Mouse (Mus musculus) brain, embryonic 14.5 days (tissue): ENCODE results near the gene Ptprz1. TPM values are rescaled to one million over a fixed set of nuclear protein-coding genes. Genes with fewer than 3 reads are reported as not detected.
A peak's percentile ranks its signal among the peaks of the same experiment; 100 is the strongest.
"Not testable (repeated sequence)": the region's sequence is repeated elsewhere in the genome, so short reads cannot be mapped to it uniquely, and the experiment has no call there.

Experiments used
- DNase-seq: peaks from one replicate; pipeline ENCODE4 v3.0.0-alpha.2; 2011; ENCODE audit warnings: low read depth
- CTCF ChIP-seq: fragments of 200-500 bp; IDR thresholded peaks from 2 replicates; pipeline ENCODE4 v1.5.1; 2012; ENCODE audit warnings: inconsistent platforms, mild to moderate bottlenecking, moderate library complexity, borderline replicate concordance; ENCODE audit not compliant: insufficient read depth, insufficient read length; ENCODE audit errors: extremely low read depth
- POLR2A ChIP-seq: fragments of 200-500 bp; IDR thresholded peaks from 2 replicates; pipeline ENCODE4 v1.6.1; 2012; ENCODE audit warnings: mild to moderate bottlenecking, inconsistent platforms, borderline replicate concordance; ENCODE audit not compliant: poor library complexity, insufficient read depth, insufficient read length, severe bottlenecking; ENCODE audit errors: extremely low read depth
- polyA plus RNA-seq: library from polyadenylated mRNA; depleted of rRNA; stranded (reverse); fragments of >200 nt; gene quantifications from 2 replicates; pipeline ENCODE4 v1.2.3, GENCODE M21; 2012

Gene Ptprz1
- polyA plus RNA-seq, 1 experiment: 110 TPM

GRCm38 (mm10) chr6:23014988-23015613 is 139.8 kb downstream of the Ptprz1 start:
- TF ChIP-seq POLR2A: no peak
- no peak for TF ChIP-seq CTCF
- DNase-seq: peak; percentile 35

- TF ChIP-seq POLR2A: no peak
- TF ChIP-seq CTCF: no peak
- no peak for DNase-seq
Observed at GRCm38 (mm10) chr6:23028251-23028650, 152.9 kb downstream of the Ptprz1 start.

- no peak for TF ChIP-seq POLR2A
- no peak for TF ChIP-seq CTCF
- no peak for DNase-seq
Observed at GRCm38 (mm10) chr6:23048836-23049235, 173.5 kb downstream of the Ptprz1 start.

- DNase-seq: no peak
- TF ChIP-seq POLR2A (no peak), CTCF (no peak)
Observed at GRCm38 (mm10) chr6:23055734-23056133, 180.4 kb downstream of the Ptprz1 start.

- peak; percentile 4 for DNase-seq
- no peak for TF ChIP-seq POLR2A
- TF ChIP-seq CTCF: no peak
Observed at GRCm38 (mm10) chr6:23076060-23076459, 200.8 kb downstream of the Ptprz1 start.

- no peak for DNase-seq
- TF ChIP-seq POLR2A (no peak), CTCF (no peak)
Observed at GRCm38 (mm10) chr6:23078273-23078672, 203.0 kb downstream of the Ptprz1 start.

- no peak for TF ChIP-seq POLR2A
- TF ChIP-seq CTCF: no peak
- DNase-seq: no peak
Observed at GRCm38 (mm10) chr6:23079991-23080680, 204.8 kb downstream of the Ptprz1 start.

GRCm38 (mm10) chr6:23084587-23085421 is 209.5 kb downstream of the Ptprz1 start:
- no peak for DNase-seq
- TF ChIP-seq CTCF (no peak), POLR2A (no peak)

GRCm38 (mm10) chr6:23089292-23089691 is 214.0 kb downstream of the Ptprz1 start:
- not testable (repeated sequence) for DNase-seq

GRCm38 (mm10) chr6:23090346-23091055 is 215.2 kb downstream of the Ptprz1 start:
- not testable (repeated sequence) for DNase-seq
